Mouse (Mus musculus) testis, adult 2 months (tissue): ENCODE results near the gene Tmem104.

Experiments
- CTCF ChIP-seq: fragments of 200-500 bp; IDR thresholded peaks from 2 replicates; pipeline ENCODE4 v1.5.1; 2012; ENCODE audit warnings: low read depth, mild to moderate bottlenecking, inconsistent platforms, low read length, moderate library complexity; ENCODE audit not compliant: control insufficient read depth, insufficient read depth, insufficient replicate concordance
- POLR2A ChIP-seq: fragments of 200-500 bp; IDR thresholded peaks from 2 replicates; pipeline ENCODE4 v1.6.1; 2012; ENCODE audit warnings: low read depth, mild to moderate bottlenecking, inconsistent platforms, low read length, moderate library complexity; ENCODE audit not compliant: control insufficient read depth

DNA sequence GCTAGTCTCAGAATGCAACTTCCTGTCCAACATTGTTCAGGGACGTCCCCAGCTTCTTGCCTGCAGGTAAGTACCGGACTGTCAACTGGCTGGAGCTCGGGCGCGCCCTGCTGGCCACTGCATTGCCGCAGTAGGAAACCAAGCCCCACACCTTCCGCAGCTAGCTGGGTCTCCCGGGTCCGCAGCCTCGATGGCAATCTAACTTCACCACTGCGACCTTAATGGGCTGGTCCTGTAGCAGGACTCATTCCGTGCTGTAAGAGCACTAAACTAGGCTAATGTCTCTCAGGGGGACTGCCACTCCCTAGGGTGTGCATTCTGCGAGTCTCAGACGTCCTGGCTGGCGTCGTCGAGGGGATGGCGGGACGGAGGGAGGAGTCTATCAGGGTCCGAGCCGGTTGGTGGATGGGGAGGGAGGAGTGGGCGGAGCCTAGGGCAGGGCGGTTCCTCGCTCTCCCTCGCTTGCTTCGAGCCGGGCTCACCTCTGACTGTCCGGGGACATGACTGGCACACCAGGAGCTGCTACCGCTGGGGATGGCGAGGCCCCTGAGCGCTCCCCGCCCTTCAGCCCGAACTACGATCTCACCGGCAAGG is 33.5 kb upstream of the Tmem104 start:
- peak; percentile 60; the same call in 1 of the 2 replicates for TF ChIP-seq CTCF
- TF ChIP-seq POLR2A = no peak
